Mouse (Mus musculus) hindlimb bud, embryonic 11.5 days (tissue): ENCODE results near the gene Chpf.

Experiments used
- DNase-seq: peaks from one replicate; pipeline ENCODE4 v3.0.0-alpha.2; 2012; ENCODE audit warnings: low read depth, low spot score; ENCODE audit errors: extremely low spot score

The Chpf gene

DNA sequence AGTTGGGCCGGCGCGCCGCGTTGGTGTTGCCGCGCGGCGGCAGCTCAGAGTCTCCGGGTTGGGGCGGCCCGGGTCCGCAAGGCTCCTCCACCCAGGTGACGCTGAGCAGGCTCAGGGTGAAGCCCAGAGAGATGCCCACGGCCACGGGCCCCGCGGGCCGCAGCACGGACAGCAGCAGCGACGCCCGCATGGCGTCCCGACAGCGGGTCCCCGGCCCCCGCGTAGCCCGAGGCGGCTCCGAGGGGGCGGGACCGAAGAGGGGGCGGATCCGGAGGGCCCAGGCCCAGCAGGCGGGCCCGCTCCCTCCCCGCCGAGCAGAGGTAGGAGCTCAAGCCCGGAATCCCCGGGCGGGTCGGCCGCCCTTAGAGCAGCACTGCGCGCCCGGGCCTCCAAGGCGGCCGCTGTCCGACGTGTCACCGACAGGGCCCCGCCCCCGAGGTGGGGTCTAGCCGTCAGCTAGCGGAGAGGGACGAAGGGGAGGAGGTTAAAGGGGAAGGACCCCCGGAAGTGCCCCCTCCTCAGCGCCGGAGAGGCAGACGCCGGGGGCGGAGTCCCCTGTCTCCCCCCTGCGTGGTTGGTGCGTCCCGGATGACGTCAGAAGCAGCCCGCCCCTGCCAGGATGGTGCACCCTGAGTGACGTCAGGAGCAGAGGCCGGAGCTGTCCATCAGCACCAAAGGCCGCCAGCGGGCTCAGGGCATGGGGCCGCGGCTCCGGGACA lies at the start of gene Chpf, which contains the start of gene Tmem198:
Gene Chpf, minus strand, starts transcription at position 392 of the 719 bp plus-strand sequence.
Gene Tmem198, plus strand, starts transcription at position 617 of the 719 bp plus-strand sequence.
- peak; percentile 78 for DNase-seq

DNA sequence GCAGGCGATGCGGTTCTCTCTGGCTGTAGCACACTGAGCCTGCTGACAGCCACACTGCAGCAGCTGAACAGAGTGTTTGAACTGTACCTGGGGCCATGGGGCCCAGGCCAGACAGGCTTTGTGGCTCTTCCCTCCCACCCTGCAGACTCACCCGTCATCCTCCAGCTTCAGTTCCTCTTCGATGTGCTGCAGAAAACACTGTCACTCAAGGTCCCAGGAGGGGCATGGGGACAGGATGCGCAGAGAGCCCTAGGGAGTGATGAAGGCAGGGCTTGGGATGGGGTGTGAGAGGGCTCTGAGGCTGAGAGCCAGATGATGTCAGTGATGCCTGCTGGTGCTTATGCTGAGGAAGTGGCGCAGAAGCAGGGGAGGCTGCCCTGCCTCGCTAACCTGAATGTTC lies 45.6 kb upstream of the Chpf start:
- DNase-seq: no peak

DNA sequence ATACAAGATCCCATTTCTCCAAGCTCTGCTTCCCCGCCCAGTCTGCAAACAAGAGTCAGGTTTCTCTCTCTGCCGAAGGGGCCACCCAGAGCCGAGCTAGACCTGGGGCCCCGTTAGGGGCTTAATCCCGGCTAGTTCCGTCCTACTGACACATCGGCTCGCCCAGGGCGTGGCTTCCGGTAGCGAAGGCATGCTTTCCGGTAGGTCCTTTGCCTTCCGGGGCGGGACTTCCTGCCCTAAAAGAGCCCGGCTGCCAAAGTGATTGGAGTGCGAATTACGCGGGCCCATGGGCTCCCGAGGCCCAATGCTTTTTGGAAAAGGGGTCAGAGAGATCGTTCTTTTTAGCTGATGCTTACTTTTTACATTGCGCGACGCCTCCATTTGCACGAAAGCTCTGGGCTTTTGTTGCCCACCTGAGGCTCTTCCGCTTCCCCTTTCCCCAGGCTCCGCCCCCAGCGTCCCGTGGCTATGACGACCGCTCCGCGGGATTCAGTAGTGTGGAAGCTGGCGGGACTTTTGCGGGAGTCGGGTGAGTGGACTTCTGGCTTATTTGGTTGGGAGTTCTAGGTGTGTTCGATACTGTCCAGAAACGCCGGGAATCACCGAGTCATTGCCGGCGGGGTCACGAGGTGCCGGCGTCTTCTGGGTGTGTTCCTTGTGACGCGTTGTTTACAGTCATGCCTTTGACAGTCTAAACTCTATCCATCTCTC lies 42.4 kb upstream of the Chpf start, which contains the start of gene Stk11ip:
Gene Stk11ip, plus strand, starts transcription at position 209 of the 711 bp plus-strand sequence.
- peak; percentile 89 for DNase-seq

DNA sequence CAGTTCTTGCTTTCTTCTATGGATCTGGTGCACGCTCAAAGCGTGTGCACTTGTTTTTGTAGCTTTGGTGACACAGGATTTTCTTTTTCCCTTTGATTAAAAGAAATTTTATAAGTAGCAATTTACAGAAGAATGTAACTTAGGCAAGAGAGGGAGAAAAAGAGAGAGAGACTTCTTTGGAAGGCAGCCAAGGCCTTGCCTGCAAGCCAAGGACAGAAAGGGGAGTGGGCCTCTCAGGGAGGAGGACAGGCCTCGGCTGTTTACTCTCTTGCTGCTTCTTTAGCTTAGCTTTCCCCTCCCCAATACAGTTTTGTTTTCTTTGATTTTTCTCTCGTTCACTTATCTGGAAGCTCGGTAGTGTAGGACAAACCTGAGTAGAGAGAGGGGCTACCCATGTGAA lies 40.5 kb upstream of the Chpf start:
- no peak for DNase-seq

DNA sequence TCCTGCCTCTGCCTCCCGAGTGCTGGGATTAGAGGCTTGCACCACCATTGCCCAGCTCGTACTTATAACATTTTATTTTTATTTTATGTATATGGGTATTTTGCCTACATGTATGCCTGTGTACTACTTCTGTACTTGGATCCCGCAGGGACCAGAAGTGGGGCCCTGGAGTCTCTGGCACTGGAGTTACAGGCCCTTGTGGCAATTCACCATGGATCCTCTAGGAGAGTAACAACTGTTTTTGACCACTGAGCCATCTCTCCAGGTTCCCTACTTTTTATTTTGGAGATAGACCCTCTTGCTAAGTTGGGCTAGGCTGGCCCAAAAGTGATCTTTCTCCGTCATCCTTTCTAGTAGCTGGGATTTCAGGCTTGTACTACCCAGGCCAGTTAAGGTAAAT lies 39.3 kb upstream of the Chpf start:
- no peak for DNase-seq

DNA sequence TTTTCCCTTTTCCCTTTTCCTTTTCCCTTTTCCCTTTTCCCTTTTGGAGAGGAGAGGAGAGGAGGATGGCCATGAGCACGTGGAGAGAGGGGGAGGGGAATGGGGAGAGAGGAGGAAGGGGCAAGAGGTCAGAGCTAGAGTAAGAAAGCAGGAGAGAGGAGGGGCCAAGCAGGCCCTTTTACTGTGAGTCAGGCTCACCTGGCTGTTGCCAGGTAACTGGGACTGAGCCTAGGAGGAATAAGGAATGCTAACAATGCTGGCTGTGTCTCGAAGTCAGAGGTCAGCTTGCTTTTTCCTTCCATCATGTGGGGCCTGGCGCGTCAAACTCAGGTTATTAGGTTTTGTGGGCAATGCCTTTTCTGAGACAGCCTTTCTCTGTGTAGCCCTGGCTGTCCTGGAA lies 38.9 kb upstream of the Chpf start:
- DNase-seq: no peak

DNA sequence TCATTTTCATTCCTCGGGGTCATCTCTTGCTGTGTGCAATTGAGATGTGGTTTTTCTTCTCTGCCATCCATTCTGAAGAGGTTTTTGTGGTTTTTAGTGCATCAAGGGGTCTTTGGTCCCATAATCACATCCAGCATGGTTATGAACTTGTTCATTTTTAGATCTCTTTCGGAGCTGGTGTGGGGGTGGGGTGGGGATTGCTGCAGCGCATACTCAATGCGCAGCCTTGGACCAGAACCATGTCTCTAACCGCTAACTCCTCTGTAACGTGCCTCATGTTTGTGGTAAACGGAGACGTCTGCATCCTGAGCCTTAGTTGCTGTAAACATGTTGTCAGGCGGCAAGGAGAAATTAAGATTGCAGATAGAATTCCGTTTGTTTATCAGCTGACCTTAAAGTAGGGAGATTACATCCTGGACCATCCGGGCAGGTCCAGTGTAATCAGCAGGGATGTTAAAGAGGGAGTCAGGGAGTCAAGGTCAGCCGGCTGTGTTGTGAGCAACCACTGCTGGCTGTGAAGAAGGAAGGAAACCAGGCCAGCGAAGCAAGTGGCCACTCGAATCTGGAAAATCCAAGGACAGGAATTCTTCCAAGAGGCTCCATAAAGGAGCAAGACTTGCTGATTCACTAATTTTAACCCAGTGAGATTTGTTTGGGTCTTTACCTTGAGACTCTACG lies 37.7 kb upstream of the Chpf start:
- DNase-seq: no peak

DNA sequence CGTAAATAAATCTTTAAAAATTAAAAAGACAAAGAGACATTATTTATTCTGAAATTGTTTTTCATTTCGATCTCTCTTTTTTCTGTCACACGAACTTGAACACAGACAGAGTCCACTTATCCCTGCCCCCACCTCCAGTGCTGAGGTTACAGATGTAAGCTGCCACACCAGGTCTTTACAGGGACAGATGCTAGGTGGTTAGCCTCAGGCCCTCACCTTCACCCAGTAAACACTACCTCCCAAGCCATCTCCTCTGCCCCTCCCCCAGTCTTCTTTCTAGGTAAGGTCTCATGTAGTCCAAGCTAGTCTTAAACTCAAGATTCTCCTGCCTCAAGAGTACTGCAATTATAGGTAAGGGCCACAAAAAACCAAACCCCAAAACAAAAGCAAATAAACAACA lies 33.4 kb upstream of the Chpf start:
- DNase-seq: no peak

DNA sequence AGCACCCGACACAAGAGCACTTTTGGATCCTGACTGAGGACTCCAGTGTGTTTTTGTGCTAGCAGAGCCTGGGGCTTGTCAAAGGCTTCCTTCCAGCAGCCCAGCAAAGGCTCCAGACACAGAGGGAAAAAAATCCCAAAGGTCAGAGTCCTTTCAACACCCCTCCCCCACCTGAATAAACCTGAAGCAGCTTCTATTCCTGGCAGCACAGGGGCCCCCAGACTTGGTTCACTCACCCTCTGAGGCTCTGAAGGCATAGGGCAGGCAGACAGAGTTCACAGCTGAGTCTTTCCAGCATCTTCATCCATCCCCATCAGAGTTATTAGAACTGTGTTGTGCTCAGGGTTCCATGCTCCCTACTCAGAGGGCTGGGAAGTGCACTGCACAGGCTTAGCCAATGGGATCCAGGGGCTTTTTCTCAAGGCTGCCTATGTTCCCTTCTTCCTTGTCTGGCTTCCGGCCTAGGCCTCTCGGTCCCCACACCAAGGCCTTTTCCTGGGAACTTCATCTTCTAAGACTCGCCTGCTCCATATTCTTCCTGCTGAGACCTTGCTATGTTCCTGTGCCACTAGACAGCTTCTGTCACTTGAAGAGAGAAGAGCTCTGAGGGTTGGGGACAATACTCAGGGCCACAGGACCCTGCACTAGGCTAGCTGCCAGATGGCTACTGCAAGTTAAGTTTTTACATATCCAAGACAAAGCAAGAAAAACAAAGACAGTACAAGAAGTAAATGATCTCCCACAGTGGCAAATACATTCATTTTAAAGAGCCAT lies 32.5 kb upstream of the Chpf start:
- no peak for DNase-seq

DNA sequence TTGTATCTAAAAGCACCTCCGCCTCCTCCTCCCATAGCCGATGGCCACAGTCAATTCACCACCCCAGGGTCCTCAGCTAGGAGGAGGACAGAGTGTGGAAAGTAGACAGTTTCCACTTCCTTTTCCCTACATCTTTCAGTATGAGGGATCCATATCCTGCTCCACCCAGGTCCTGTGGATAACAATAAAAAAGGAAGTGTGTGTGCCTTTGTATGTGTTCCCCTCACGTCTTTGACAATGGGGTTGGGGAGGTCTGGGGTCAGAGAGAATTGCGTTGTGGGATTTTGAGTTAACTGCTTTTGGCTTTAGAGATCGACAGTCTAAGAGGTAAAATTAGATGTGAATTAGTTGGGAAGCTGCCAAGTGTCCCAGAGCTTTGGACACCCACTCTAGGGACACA lies 31.0 kb upstream of the Chpf start:
- DNase-seq: no peak

DNA sequence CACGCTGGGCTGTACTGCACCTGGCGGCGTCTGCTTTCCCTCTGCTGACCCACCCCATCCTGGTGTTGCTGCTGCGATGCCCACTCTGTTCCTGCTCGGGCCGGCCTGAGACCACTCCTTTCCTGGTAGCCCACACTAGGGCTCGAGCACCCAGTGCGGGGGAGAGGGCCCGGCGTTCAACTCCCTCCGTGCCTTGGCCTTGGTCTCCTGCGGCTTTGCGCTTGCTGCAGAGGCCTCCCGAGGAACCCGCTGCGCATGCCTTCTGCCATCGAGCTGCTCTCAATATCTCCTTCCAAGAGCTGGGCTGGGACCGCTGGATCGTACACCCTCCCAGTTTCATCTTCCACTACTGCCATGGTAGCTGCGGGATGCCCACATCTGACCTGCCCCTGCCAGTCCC lies 30.5 kb upstream of the Chpf start:
- DNase-seq: no peak

DNA sequence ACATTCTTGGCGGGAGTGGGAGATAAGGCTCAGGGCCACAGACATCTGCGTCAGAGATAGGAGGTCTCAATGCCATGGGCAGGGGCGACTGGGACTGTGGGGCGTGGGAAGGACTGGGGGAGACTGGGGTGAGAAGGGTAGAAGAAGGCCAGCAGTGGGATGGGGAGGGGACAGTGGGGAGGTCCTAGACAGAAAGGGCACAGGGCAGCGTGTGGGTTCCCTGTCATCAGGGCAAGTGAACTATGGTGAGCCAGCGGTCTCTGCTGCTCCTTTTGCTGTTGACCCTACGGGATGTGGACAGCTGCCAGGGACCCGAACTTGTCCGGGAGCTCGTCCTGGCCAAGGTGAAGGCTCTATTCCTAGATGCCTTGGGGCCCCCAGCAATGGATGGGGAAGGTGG lies 27.9 kb upstream of the Chpf start, which contains the start of gene Inha:
Gene Inha, plus strand, starts transcription at position 72 of the 400 bp plus-strand sequence.
- DNase-seq: no peak

DNA sequence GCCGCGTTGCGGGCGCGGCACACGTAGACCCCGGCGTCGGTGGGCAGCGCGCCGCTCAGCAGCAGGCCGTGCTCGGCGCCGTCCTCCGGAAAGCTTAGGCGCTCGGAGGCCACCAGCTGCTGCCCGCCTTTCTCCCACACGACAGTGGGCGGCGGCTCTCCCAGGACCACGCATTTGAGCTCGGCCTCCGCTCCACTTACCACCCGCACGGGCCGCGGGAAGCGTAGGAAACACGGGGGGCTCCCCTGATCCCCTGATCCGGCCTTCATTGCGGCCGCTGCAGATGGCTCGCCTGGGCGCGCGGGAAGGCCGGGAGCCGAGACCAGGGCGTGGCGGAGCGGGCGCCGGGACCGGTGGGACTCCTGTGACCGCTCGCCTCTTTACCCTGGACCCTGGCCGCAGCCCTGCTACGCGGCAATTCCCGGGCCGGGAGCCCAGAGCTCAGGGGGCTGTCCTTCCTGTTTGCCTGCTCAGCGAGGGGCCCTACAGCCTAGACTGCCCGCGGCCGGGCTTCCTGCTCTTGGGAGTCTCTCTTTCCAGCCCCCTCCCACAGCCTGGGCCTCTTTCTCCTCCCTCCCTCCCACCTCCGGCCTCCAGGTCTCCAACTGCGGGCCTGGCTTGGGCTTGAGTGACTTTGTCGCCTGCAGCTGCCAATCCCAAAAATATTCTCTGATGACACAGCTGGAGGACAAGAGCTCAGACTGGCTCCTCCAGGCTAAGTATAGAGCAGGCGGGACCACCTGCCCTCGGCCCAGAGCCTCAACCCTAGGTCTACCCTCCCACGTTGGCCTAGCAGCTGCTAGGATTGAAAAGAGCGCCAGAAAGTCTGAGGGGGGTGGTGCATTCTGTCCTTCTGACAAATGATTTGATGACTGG lies 27.1 kb upstream of the Chpf start, which contains the start of gene Obsl1:
Gene Obsl1, minus strand, starts transcription at position 497 of the 876 bp plus-strand sequence.
- DNase-seq: no peak

DNA sequence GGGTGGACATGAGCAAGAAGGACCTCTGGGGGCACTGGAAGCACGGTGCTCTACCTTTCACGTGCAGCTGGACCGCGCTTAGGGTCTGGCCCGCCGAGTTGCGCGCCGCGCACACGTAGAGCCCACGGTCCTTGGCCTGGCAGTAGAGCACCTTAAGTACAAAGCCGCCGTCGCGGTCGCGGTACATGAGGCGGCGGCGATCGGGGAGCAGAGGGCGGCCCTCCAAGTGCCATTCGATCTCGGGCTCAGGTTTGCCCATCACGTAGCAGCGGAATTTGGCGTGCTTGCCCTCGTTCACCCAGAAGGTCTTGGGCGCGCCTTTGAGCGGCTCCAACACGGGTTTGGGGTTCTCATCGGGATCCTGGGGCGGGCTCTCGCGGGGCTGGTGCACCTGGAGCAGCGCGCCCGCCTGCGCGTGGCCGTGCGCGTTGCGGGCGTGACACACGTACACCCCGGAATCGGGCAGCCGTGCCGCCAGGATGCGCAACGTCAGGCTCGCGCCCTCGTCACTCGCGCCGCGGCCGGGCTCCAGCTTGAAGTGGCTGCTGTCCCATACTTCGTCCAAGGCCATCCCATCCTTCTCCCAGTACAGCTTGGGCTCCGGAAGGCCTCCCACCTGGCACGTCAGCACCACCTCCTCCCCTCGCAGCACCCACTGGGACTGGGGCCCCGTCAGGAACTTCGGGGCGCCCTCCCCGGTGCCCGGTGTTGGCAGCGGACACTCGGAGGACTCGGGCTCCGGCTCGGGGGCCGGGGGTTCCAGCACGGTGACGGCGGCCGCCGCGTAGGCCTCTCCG lies 26.2 kb upstream of the Chpf start:
- DNase-seq: no peak

DNA sequence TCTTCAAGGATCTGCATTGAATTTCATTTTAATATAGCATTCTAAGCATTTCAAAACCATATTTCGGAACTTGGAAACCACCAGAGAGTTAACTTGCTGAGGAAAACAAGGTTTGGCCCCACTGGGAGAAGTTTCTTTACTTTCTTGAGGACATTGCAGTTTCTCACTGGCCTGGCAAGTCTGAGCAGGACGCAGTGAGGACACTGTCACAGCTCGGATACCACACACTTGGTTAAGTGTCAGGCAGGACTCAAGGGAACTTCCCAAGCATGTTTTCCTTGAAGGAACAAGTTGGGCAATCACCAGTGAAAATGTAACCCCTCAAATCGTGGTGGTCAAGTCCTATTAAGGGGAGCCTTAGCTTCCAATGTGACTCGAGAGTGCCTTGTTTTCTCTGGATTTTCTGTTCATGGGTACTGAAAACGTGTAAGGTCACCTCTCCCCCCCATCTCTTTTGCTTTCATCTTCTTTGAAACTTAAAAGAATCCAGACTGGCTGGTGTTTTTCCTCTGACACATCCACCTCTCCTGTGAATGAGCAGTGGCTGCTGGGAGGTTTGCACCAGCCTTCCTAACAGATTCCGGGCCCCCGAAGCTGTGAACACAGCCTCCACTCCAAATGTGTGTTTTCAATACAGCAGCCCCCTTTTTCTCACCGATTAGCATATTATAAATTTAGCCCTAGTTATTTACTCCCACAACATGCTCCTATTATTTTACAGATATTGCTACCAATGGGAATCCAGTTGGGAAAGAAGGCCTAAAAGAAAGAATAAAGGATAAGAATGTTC lies 25.3 kb upstream of the Chpf start:
- no peak for DNase-seq

DNA sequence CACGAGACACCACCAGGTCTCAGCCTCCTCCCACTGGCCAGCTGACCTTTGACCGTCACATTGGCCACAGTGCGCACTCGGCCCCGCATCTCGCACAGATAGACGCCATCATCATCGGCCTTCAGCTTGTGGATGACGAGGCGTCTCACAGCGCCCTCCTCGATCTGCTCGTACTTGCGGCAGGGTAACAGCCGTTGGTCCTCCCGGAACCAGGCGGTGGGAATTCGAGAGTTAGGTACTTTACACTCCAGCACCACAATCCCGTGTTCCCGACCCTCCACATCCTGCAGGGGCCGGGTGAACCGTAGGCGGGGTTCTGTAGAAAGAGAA lies 24.5 kb upstream of the Chpf start:
- no peak for DNase-seq

DNA sequence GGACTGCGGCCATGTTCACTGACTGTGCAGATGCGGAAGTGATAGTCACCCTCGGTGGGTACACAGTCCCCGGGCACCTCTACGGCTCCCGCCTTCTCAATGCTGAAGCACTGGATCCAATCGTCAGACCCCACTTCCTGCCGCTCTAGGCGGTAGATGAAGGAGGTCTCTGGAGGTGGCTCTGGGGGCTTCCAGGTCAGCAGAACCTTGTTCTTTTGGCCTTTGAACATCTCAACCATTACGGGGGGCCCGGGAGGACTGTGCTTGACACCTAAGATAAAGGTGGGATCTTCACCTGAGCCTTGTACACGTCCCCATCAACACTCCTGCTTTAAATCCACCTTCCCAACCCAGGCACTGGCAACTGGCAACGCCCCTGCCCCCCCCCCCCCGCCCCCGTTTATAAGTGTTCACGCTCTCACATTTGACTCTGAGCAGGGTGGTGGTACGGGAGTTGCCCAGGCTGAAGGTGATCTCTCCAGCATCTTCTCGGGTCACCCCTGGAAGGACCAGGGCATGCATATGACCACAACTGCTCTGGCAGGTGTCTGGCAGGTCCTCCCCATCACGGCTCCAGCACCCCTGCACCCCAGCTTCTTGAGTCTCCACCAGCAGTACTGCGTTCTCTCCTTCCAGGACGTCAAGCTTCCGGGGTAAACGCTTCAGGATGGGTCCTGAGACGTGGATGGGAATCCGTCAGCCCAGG lies 24.0 kb upstream of the Chpf start:
- DNase-seq: no peak

DNA sequence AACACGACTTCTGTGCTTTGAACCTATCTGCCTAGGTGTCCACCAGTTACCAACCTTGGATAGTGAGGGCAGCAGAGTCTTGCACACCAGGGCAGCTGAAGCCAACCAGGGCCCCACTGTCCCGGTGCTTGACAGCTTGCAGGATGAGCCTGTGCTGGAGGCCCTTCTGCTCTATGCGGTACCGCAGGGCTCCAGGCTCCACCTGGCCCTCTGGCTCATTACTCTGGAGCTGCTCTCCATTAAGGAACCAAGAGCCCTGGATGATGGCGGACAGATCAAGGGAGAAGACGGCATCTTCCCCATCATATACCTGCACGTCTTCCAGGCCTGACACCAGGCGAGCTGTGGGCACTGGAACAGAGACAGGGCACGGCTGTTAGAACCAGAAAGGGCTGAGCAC lies 22.8 kb upstream of the Chpf start:
- no peak for DNase-seq
